Mouse (Mus musculus) cortical plate, adult 2 months (tissue): ENCODE measurements around the gene Nap1l4.

Experiments used
- CTCF ChIP-seq: fragments of 200-500 bp; IDR thresholded peaks from 2 replicates; pipeline ENCODE4 v1.5.1; 2011; ENCODE audit warnings: mild to moderate bottlenecking, control low read depth, low read length; ENCODE audit not compliant: insufficient read depth; ENCODE audit errors: extremely low read depth
- POLR2A ChIP-seq: fragments of 200-500 bp; IDR thresholded peaks from 2 replicates; pipeline ENCODE4 v1.6.1; 2011; ENCODE audit warnings: mild to moderate bottlenecking, low read length, control low read depth; ENCODE audit not compliant: insufficient read depth; ENCODE audit errors: extremely low read depth

DNA sequence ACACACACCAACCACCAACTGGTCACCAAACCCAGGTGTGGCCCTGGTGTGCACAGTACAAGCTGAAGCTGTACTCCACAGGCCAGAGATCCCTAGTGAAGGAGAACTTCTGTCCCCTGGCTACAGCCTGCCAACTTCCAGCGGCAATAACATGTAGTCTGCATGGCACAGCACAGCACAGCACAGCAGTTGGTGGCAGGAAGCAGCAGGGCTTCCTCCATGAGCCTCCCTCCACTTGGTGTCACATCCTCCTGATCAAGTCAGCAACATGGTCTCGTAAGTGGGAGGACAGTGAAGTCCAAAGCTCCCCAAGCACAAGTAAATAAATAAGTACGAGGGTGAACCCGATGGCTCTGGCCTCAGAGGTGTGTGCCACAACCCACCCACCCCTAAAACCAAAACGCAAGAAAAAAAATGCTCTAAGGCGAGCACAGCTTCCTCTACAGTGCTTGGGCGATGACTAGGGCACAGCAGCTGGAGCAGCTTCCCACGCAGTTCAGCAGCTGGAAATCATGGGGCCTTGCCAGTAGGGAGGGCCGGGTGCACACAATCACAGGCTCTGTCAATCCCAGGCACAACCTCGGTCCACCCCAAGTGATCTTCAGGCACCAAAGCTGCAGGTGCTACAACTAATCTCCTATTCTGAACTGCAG lies 35.0 kb downstream of the Nap1l4 start:
- TF ChIP-seq POLR2A = no peak
- no peak for TF ChIP-seq CTCF
